Mouse (Mus musculus): ENCODE results near the gene Galnt15. TPM values are rescaled to one million over a fixed set of nuclear protein-coding genes. Genes with fewer than 3 reads are reported as not detected.

The Galnt15 gene
- total RNA-seq, 1 experiment: not detected

- DNase-seq (ENCODE audit: low read depth, low spot score): no peak
- Histone ChIP-seq H3K27ac (ENCODE audit: insufficient read depth, low read depth, low read length, poor library complexity, severe bottlenecking) (no peak overlapping the region), H3K36me3 (ENCODE audit: control insufficient read depth, insufficient read depth, low read length, poor library complexity, severe bottlenecking) (no peaks in the 10 kb centered on the region), H3K4me1 (ENCODE audit: control insufficient read depth in 2 of 2, insufficient read depth in 2 of 2, low read length in 2 of 2, poor library complexity in 1 of 2) (peaks cover 0 to 6% of the 10 kb centered on the region in 2 experiments; a peak in 2 of 4 replicates), H3K9me3 (ENCODE audit: control insufficient read depth, insufficient read depth, low read depth, low read length) (no peaks in the 10 kb centered on the region), H3K4me3 (ENCODE audit: insufficient read depth in 1 of 2, low read depth in 1 of 2, low read length in 2 of 2, poor library complexity in 1 of 2, severe bottlenecking in 1 of 2) (no peak overlapping the region), H3K9ac (ENCODE audit: insufficient read depth, low read depth, low read length, poor library complexity, severe bottlenecking) (no peak overlapping the region)
- in situ Hi-C loops (cut with MboI; ENCODE audit: low sequenced_read_pairs in 2 of 2, unreplicated experiment in 2 of 2): no loop called here
- TF ChIP-seq CHD2 (IDR thresholded peaks at IDR 0.05; ENCODE audit: low read depth, low read length) (no peak), ZC3H11A (IDR thresholded peaks at IDR 0.05; ENCODE audit: borderline replicate concordance, low read depth, low read length) (no peak), MAFK (IDR thresholded peaks at IDR 0.05; ENCODE audit: insufficient read depth, low read depth, low read length) (no peak), HCFC1 (IDR thresholded peaks at IDR 0.05; ENCODE audit: borderline replicate concordance, insufficient read depth, low read length) (no peak), ZNF384 (IDR thresholded peaks at IDR 0.05; ENCODE audit: low read depth, low read length) (no peak)
Observed at GRCm38 (mm10) chr14:32027218-32027617, 1.6 kb upstream of the Galnt15 start.

- in situ Hi-C loops (cut with MboI; ENCODE audit: low sequenced_read_pairs in 2 of 2, unreplicated experiment in 2 of 2): no loop called here
- TF ChIP-seq ZC3H11A (IDR thresholded peaks at IDR 0.05; ENCODE audit: borderline replicate concordance, low read depth, low read length) (no peak), MAFK (IDR thresholded peaks at IDR 0.05; ENCODE audit: insufficient read depth, low read depth, low read length) (no peak), CHD2 (IDR thresholded peaks at IDR 0.05; ENCODE audit: low read depth, low read length) (no peak), HCFC1 (IDR thresholded peaks at IDR 0.05; ENCODE audit: borderline replicate concordance, insufficient read depth, low read length) (no peak), ZNF384 (IDR thresholded peaks at IDR 0.05; ENCODE audit: low read depth, low read length) (no peak)
- H3K4me3 ChIP-seq (ENCODE audit: insufficient read depth in 1 of 2, low read depth in 1 of 2, low read length in 2 of 2, poor library complexity in 1 of 2, severe bottlenecking in 1 of 2): no peak overlapping the region
- H3K36me3 ChIP-seq (ENCODE audit: control insufficient read depth, insufficient read depth, low read length, poor library complexity, severe bottlenecking): no peaks in the 10 kb centered on the region
- no peaks in the 10 kb centered on the region; a peak in 1 of 4 replicates for H3K4me1 ChIP-seq (ENCODE audit: control insufficient read depth in 2 of 2, insufficient read depth in 2 of 2, low read length in 2 of 2, poor library complexity in 1 of 2)
- H3K9me3 ChIP-seq (ENCODE audit: control insufficient read depth, insufficient read depth, low read depth, low read length): no peaks in the 10 kb centered on the region
- no peak overlapping the region for H3K9ac ChIP-seq (ENCODE audit: insufficient read depth, low read depth, low read length, poor library complexity, severe bottlenecking)
- H3K27ac ChIP-seq (ENCODE audit: insufficient read depth, low read depth, low read length, poor library complexity, severe bottlenecking): no peak overlapping the region
- DNase-seq (ENCODE audit: low read depth, low spot score): no peak
Observed at GRCm38 (mm10) chr14:32029411-32029992, 713 bp downstream of the Galnt15 start.

- DNase-seq (ENCODE audit: low read depth, low spot score): no peak
- Histone ChIP-seq H3K4me1 (ENCODE audit: control insufficient read depth in 2 of 2, insufficient read depth in 2 of 2, low read length in 2 of 2, poor library complexity in 1 of 2) (no peaks in the 10 kb centered on the region; a peak in 1 of 4 replicates), H3K4me3 (ENCODE audit: insufficient read depth in 1 of 2, low read depth in 1 of 2, low read length in 2 of 2, poor library complexity in 1 of 2, severe bottlenecking in 1 of 2) (no peak overlapping the region), H3K27ac (ENCODE audit: insufficient read depth, low read depth, low read length, poor library complexity, severe bottlenecking) (no peak overlapping the region), H3K9ac (ENCODE audit: insufficient read depth, low read depth, low read length, poor library complexity, severe bottlenecking) (no peak overlapping the region), H3K9me3 (ENCODE audit: control insufficient read depth, insufficient read depth, low read depth, low read length) (no peaks in the 10 kb centered on the region), H3K36me3 (ENCODE audit: control insufficient read depth, insufficient read depth, low read length, poor library complexity, severe bottlenecking) (no peaks in the 10 kb centered on the region)
- TF ChIP-seq MAFK (IDR thresholded peaks at IDR 0.05; ENCODE audit: insufficient read depth, low read depth, low read length) (no peak), CHD2 (IDR thresholded peaks at IDR 0.05; ENCODE audit: low read depth, low read length) (no peak), HCFC1 (IDR thresholded peaks at IDR 0.05; ENCODE audit: borderline replicate concordance, insufficient read depth, low read length) (no peak), ZNF384 (IDR thresholded peaks at IDR 0.05; ENCODE audit: low read depth, low read length) (no peak), ZC3H11A (IDR thresholded peaks at IDR 0.05; ENCODE audit: borderline replicate concordance, low read depth, low read length) (no peak)
- in situ Hi-C loops (cut with MboI; ENCODE audit: low sequenced_read_pairs in 2 of 2, unreplicated experiment in 2 of 2): no loop called here
Observed at GRCm38 (mm10) chr14:32030073-32030472, 1.3 kb downstream of the Galnt15 start.

- no peaks in the 10 kb centered on the region for H3K9me3 ChIP-seq (ENCODE audit: control insufficient read depth, insufficient read depth, low read depth, low read length)
- no peaks in the 10 kb centered on the region for H3K36me3 ChIP-seq (ENCODE audit: control insufficient read depth, insufficient read depth, low read length, poor library complexity, severe bottlenecking)
- no peak overlapping the region for H3K4me3 ChIP-seq (ENCODE audit: insufficient read depth in 1 of 2, low read depth in 1 of 2, low read length in 2 of 2, poor library complexity in 1 of 2, severe bottlenecking in 1 of 2)
- H3K27ac ChIP-seq (ENCODE audit: insufficient read depth, low read depth, low read length, poor library complexity, severe bottlenecking): no peak overlapping the region
- in situ Hi-C loops (cut with MboI; ENCODE audit: low sequenced_read_pairs in 2 of 2, unreplicated experiment in 2 of 2): no loop called here
- TF ChIP-seq CHD2 (IDR thresholded peaks at IDR 0.05; ENCODE audit: low read depth, low read length) (no peak), HCFC1 (IDR thresholded peaks at IDR 0.05; ENCODE audit: borderline replicate concordance, insufficient read depth, low read length) (no peak), MAFK (IDR thresholded peaks at IDR 0.05; ENCODE audit: insufficient read depth, low read depth, low read length) (no peak), ZC3H11A (IDR thresholded peaks at IDR 0.05; ENCODE audit: borderline replicate concordance, low read depth, low read length) (peak; percentile 80)
- peak; percentile 50 for DNase-seq (ENCODE audit: low read depth, low spot score)
- H3K4me1 ChIP-seq (ENCODE audit: control insufficient read depth in 2 of 2, insufficient read depth in 2 of 2, low read length in 2 of 2, poor library complexity in 1 of 2): no peaks in the 10 kb centered on the region; a peak in 1 of 4 replicates
- H3K9ac ChIP-seq (ENCODE audit: insufficient read depth, low read depth, low read length, poor library complexity, severe bottlenecking): no peak overlapping the region
Observed at GRCm38 (mm10) chr14:32032522-32032921, 3.7 kb downstream of the Galnt15 start.

Data from ES-E14 (cell line).